Mouse (Mus musculus) left cerebral cortex, postnatal 4 days (tissue): Measurements from ENCODE around the gene Scn11a. TPM values are rescaled to one million over a fixed set of nuclear protein-coding genes. Genes with fewer than 3 reads are reported as not detected.

ENCODE experiments used
- total RNA-seq, 2 experiments: library from RNA; stranded (reverse); gene quantifications; 2 replicates each; pipeline ENCODE4 v1.2.3; 2021

Gene Scn11a
- total RNA-seq, 2 experiments from 2014 or later: 0.24 to 0.38 TPM

Other genes starting within 250 kb of the Scn11a start
- 1 to 10 TPM; 1.4 to 4.4 TPM for gene Scn5a, start 246.4 kb downstream of the Scn11a start, total RNA-seq
- gene Scn10a, start 106.1 kb downstream of the Scn11a start, total RNA-seq: under 1 TPM; 0.12 to 0.14 TPM
- 10 to 100 TPM; 76.4 to 80.4 TPM for gene Wdr48, start 69.4 kb upstream of the Scn11a start, total RNA-seq
- 10 to 100 TPM; 20.2 to 22.8 TPM for gene Gorasp1, start 112.1 kb upstream of the Scn11a start, total RNA-seq
- gene Ttc21a, start 112.2 kb upstream of the Scn11a start, total RNA-seq: 1 to 10 TPM; 1.4 to 1.5 TPM
- gene Csrnp1, start 159.2 kb upstream of the Scn11a start, total RNA-seq: 1 to 10 TPM; 2.9 to 3.7 TPM
- gene Xirp1, start 198.1 kb upstream of the Scn11a start, total RNA-seq: under 1 TPM in 1 of 2 experiments, not detected in 1; 0.06 TPM
- gene Cx3cr1, start 244.4 kb upstream of the Scn11a start, total RNA-seq: 10 to 100 TPM in 1 of 2 experiments, 1 to 10 TPM in 1; 9.7 to 11.2 TPM